Mouse (Mus musculus) kidney, embryonic 14.5 days (tissue): ENCODE results near the gene Gm42420. TPM values are rescaled to one million over a fixed set of nuclear protein-coding genes. Genes with fewer than 3 reads are reported as not detected.

ENCODE experiments used
- ATAC-seq: fragments of 200-750 bp; cut with Nextera tagmentation; 2 replicates; pipeline ENCODE4 v1.8.0; 2017; ENCODE audit warnings: moderate number of reproducible peaks, mild to moderate bottlenecking, moderate TSS enrichment, moderate library complexity; ENCODE audit not compliant: low FRiP score, low TSS enrichment
- H3K27ac ChIP-seq: fragments of 300-500 bp; sonication (generic); 2 replicates; pipeline ENCODE4 v1.5.1; 2014; ENCODE audit warnings: low read depth, mild to moderate bottlenecking, low read length, moderate library complexity, mixed read lengths
- H3K27me3 ChIP-seq: fragments of 300-500 bp; sonication (generic); 2 replicates; pipeline ENCODE4 v1.6.1; 2014; ENCODE audit warnings: mild to moderate bottlenecking, low read length; ENCODE audit not compliant: control insufficient read depth, insufficient read depth
- H3K36me3 ChIP-seq: fragments of 300-500 bp; sonication (generic); 2 replicates; pipeline ENCODE4 v1.6.1; 2014; ENCODE audit warnings: low read length, mixed read lengths; ENCODE audit not compliant: control insufficient read depth, insufficient read depth
- H3K4me1 ChIP-seq: fragments of 300-500 bp; sonication (generic); 2 replicates; pipeline ENCODE4 v1.6.1; 2014; ENCODE audit warnings: low read length, mixed read lengths; ENCODE audit not compliant: control insufficient read depth, insufficient read depth
- H3K4me2 ChIP-seq: fragments of 300-500 bp; sonication (generic); replicated peaks from 2 replicates; pipeline ENCODE4 v1.6.1; 2014; ENCODE audit warnings: low read depth, mild to moderate bottlenecking, low read length
- H3K4me3 ChIP-seq: fragments of 300-500 bp; sonication (generic); 2 replicates; pipeline ENCODE4 v1.5.1; 2014; ENCODE audit warnings: mild to moderate bottlenecking, low read length
- H3K9ac ChIP-seq: fragments of 300-500 bp; sonication (generic); 2 replicates; pipeline ENCODE4 v1.6.1; 2014; ENCODE audit warnings: low read depth, mild to moderate bottlenecking, low read length, moderate library complexity
- H3K9me3 ChIP-seq: fragments of 300-500 bp; sonication (generic); 2 replicates; pipeline ENCODE4 v1.6.1; 2016; ENCODE audit warnings: low read length; ENCODE audit not compliant: control insufficient read depth
- WGBS: fragments of 180-500 bp; shearing (Covaris S2); extraction: QIAGEN DNeasy Blood & Tissue Kit; methylation state at CpG from one replicate; pipeline ENCODE4 v1.1.7; 2014; 5-methylcytosine and 5-hydroxymethylcytosine counted together
- polyA plus RNA-seq: library from polyadenylated mRNA; unstranded; fragments of >200 nt; fragmentation: Nextera tagmentation; extraction: Ambion mirVana; gene quantifications from 2 replicates; pipeline ENCODE4 v1.2.1, GENCODE M21; 2014

The Gm42420 gene
- polyA plus RNA-seq, 1 experiment from 2014 or later: not detected

DNA sequence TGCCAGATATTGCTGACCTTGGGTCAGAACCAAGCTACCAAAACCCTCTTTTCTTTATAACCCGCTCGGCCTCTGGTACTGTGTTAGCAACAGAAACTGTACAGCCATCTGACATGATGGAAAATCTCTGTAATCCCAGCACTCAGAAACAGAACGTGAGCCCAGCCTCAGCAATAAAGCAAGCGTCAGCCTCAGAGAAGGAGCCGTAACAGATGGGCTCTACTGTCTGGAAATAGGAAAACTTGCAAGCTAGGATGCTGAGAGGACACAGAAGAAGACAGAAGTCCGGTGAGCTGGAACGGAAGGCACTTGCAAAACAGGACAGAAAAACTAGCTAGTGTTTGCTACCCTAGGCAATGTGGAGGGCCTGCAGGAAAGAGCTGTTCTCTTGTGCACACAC lies 40.1 kb upstream of the Gm42420 start:
- H3K9me3 ChIP-seq: no peaks in the 10 kb centered on the region
- no peak overlapping the region for H3K4me2 ChIP-seq
- no peak overlapping the region for H3K4me3 ChIP-seq
- H3K4me1 ChIP-seq: peaks cover 54% of the 10 kb centered on the region
- ATAC-seq: no peak
- H3K9ac ChIP-seq: no peak overlapping the region
- peak overlapping the region; percentile 33; the same call in 1 of the 2 replicates for H3K27ac ChIP-seq
- 74% methylated on average over 7 of the region's 7 CpGs for whole genome bisulfite sequencing
- H3K27me3 ChIP-seq: no peaks in the 10 kb centered on the region
- H3K36me3 ChIP-seq: no peaks in the 10 kb centered on the region

DNA sequence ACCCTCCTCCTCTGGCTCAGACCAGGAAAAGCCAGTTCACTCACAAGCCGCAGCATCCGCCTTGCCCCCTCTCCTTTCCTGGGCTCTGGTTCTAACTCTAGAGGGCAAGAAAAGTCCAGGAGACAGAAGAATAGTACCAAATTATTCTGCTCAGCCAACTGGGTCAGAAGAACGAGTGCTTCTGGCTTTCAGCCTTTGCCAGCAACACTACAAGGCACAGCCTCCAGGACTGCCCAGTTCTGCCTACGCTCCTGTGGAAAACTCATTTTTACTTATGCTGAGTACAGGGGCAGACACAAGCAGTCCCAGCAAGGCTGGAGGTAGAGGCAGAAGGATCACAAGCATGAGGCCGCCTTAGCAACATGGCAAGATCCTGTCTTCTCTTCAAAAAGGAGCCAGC lies 37.5 kb upstream of the Gm42420 start:
- ATAC-seq: no peak
- no peak overlapping the region for H3K9ac ChIP-seq

DNA sequence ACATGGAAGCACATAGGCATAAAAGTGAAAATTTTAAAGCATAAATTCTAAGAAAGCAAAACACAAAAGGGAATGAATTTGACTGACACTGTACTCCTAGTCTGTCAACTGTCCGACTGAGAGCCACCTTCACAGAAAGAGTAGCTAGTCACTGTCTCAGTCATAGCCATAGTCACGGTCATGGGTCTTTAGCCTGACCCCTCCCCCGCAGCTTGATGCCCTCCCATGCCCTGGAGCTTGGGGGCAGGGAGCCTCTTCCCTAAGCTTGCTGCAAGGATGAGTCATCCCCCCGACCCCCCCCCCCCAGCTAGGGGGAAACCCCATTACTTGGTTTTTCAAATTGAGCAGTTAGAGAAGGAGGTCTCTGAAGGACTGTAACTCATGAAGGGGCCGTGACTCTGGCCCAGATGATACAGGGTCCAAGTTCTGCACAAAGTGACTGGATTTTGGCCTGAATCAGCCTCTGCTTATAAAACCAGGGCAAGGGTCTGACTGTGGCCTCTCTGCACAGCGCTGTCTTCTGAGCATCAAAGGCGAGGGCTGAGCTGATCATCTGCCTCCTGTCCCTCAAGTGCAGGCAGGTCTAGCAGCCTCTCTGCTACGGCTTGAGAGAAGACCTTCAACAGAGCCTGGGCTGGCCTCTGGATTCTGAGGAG lies 33.4 kb upstream of the Gm42420 start:
- Histone ChIP-seq H3K4me2 (no peak overlapping the region), H3K9ac (no peak overlapping the region), H3K36me3 (no peaks in the 10 kb centered on the region), H3K4me3 (no peak overlapping the region), H3K9me3 (no peaks in the 10 kb centered on the region), H3K27ac (0 out of 2 replicates have a peak overlapping the region, but pooled peaks have one; percentile 17), H3K4me1 (peaks cover 30% of the 10 kb centered on the region), H3K27me3 (no peaks in the 10 kb centered on the region)
- no peak for ATAC-seq
- 35% methylated on average over 8 of the region's 8 CpGs for WGBS

More for the DNA sequence above, 37.5 kb upstream of the Gm42420 start:
- Histone ChIP-seq H3K27me3 (no peaks in the 10 kb centered on the region), H3K9me3 (no peaks in the 10 kb centered on the region), H3K36me3 (no peaks in the 10 kb centered on the region), H3K4me2 (no peak overlapping the region), H3K27ac (no peak overlapping the region), H3K4me1 (peaks cover 48% of the 10 kb centered on the region), H3K4me3 (no peak overlapping the region)
- WGBS: 76% methylated on average over 5 of the region's 5 CpGs

DNA sequence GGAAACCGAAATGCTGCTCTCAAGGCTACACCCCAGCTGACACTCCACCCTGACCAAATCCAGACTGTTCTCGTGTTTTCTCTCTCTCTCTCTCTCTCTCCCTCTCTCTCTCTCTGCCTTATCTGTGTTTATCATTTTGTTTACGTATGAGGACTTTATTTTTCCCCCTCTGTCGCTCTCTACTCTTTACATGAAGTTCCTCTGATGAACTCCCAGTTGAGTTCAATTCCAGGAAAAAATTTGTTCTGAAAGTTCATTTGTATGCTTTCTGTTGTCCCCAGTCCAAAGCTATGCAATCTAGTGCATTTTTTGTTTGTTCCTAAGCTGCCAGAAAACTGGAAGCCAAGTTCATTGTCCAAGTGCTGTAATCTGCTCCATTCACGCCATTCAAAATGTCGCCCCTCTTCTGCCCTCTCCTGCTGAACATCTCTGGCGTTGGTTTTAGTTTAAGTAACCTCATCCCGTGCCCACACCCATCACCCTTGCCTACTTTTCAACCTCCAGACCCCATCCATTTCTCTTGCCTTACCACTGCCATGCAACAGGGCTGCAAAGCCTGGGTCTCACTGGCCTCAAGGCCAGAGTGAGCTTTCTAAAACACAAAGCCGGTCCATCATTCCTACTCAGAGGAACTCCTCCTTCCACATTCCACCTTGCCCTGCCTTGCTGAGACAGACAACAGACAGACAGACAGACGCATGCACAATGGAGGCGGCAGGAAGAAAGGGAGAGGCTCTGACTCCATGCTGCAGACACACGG lies 30.5 kb upstream of the Gm42420 start:
- WGBS: 63% methylated on average over 12 of the region's 12 CpGs
- ATAC-seq: no peak
- Histone ChIP-seq H3K27me3 (no peaks in the 10 kb centered on the region), H3K9ac (no peak overlapping the region; the same call in 1 of the 2 replicates), H3K9me3 (no peaks in the 10 kb centered on the region), H3K4me3 (no peak overlapping the region), H3K36me3 (no peaks in the 10 kb centered on the region), H3K27ac (no peak overlapping the region), H3K4me2 (0 out of 2 replicates have a peak overlapping the region, but pooled peaks have one; percentile 79), H3K4me1 (peaks cover 35% of the 10 kb centered on the region)

DNA sequence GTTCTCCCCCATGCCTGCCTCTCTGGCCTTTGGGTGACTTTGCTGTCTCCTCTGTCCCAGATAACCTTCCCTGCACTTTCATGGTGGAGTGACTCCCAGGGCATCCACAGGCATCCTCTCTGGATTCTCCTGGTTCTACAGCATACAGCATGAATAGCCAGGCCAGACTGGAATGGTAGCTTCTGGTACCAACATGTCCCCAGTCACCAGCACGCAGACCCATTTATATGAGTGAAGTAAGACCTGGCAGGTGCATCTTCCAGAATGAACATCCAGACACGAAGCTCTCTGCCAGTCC lies 30.0 kb upstream of the Gm42420 start:
- no peaks in the 10 kb centered on the region for H3K27me3 ChIP-seq
- no peak overlapping the region for H3K27ac ChIP-seq
- no peak for ATAC-seq
- H3K4me2 ChIP-seq: peak overlapping the region; percentile 79
- H3K4me3 ChIP-seq: no peak overlapping the region; the same call in 1 of the 2 replicates
- no peak overlapping the region for H3K9ac ChIP-seq
- peaks cover 35% of the 10 kb centered on the region for H3K4me1 ChIP-seq
- no peaks in the 10 kb centered on the region for H3K9me3 ChIP-seq
- H3K36me3 ChIP-seq: no peaks in the 10 kb centered on the region
- WGBS: 83% methylated on average over 2 of the region's 2 CpGs

DNA sequence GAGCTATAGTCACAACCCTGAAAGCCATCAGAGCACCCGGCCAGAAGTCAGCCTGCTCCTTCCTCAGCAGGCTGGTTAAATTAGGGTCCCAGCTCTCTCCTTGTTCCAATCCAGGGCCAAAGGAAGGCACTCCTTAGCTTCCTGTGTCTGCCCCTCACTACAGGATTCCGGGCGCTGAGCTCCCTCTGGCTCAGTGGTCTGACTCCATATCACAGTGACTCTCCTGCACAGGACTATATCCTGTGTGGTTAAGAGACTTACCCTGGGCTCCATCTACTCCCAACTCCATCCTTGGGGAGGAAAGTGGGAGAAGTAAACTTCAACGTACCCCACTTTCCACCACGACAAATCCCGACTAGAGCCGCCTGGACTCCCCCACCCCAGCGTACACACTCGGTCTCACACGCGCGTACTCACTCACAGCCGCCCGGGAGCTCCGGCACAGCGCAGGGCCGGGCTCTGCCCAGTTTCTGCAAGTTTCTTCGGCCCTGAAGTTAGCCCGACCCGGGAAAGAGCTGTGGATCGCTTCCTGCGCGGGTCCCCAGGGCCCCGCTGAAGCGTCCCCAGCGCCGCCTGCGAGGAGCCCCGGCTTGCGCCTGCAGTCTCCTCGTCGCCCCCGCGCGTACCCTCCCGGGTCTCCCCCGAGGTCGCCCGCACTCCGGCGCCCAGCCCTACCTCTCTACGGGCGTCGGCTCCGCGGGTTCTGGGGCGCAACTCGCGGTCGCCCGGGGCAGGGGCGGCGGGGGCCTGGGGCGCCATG lies 28.5 kb upstream of the Gm42420 start:
- Histone ChIP-seq H3K4me1 (peaks cover 31% of the 10 kb centered on the region), H3K9me3 (no peaks in the 10 kb centered on the region), H3K36me3 (no peaks in the 10 kb centered on the region), H3K27ac (peak overlapping the region; percentile 94), H3K4me2 (peak overlapping the region; percentile 79), H3K27me3 (no peaks in the 10 kb centered on the region), H3K9ac (peak overlapping the region; percentile 96), H3K4me3 (peak overlapping the region; percentile 94)
- under 1% methylated on average over 46 of the region's 54 CpGs for WGBS
- ATAC-seq: peak; percentile 82

DNA sequence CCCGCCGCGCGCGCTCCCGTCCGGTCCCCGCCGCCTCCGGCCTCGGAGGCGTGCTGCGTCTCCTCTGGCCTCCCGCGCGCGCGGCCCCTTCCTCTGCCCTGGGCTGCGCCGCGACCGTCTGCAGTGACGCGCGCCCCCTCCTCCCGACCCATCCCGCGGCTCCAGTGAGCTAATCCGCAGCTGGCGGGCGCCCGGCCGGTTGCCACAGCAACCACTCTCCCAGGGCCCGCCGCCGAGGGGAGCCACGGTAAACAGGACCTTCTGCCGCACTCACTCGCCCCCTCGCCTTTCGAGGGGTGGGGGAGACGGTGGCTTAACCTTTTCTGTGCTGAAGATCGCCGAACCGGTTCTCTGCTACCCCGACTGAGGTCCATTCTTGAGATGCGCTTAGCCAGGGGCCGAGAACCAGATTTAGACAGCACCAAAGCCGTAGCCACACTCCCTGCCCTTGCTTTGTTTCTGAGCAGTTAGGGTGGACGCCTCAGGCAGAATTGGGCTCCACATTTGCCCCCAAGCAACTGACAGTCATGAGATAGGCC lies 27.8 kb upstream of the Gm42420 start, which contains the start of gene Dennd2a:
Gene Dennd2a, minus strand, starts transcription at position 145 of the 539 bp plus-strand sequence.
- no peaks in the 10 kb centered on the region for H3K27me3 ChIP-seq
- H3K4me2 ChIP-seq: peak within 1 kb of the TSS; percentile 79
- peak within 1 kb of the TSS; percentile 94 for H3K4me3 ChIP-seq
- H3K36me3 ChIP-seq: no peaks in the 10 kb centered on the region
- peak within 1 kb of the TSS; percentile 96 for H3K9ac ChIP-seq
- no peaks in the 10 kb centered on the region for H3K9me3 ChIP-seq
- ATAC-seq: peak; percentile 93
- WGBS: under 1% methylated on average over 39 of the region's 50 CpGs
- H3K27ac ChIP-seq: peak within 1 kb of the TSS; percentile 94
- H3K4me1 ChIP-seq: peaks cover 26% of the 10 kb centered on the region; the same call in 1 of the 2 replicates

DNA sequence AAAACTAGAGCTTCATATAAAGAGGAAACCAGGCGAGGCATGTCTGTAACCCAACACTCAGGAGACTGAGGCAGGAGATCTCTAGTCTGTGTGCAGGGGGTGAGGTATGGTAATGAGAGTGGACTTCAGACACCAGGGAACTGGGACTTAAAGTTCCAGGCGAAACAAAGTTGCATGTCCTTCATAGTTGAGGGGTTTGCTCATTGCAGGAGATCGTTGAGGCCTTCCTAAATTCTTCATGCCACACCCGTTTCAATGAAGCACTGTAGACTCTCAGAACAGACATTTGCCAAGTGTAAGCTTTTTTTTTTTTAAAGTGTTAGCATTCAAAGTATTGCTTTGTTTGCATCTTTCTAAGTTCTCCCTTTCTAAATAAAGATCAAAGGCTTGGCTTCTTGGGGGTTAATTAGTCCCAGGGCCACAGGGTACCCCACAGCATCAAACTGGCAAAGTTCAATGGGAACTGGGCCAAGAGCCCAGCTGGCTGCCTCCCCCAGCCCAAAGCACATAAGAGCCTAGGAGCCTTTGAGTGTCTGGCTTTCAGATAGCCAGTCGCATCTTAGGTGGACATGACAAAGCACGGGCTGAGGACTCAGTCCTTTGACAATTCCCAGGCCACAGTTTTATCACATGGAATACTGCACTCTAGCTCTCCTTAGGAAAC lies 26.1 kb upstream of the Gm42420 start:
- no peak overlapping the region for H3K27ac ChIP-seq

More for the DNA sequence above, 26.1 kb upstream of the Gm42420 start:
- H3K9ac ChIP-seq: no peak overlapping the region
- H3K4me1 ChIP-seq: peaks cover 26% of the 10 kb centered on the region; the same call in 1 of the 2 replicates
- no peak for ATAC-seq
- WGBS: 57% methylated on average over 6 of the region's 6 CpGs
- no peak overlapping the region for H3K4me2 ChIP-seq
- no peaks in the 10 kb centered on the region for H3K27me3 ChIP-seq
- H3K9me3 ChIP-seq: no peaks in the 10 kb centered on the region
- no peak overlapping the region for H3K4me3 ChIP-seq
- no peaks in the 10 kb centered on the region for H3K36me3 ChIP-seq
